Comparison of ENCODE assay signal across 19 mouse cellular contexts in the genomic region with DNA sequence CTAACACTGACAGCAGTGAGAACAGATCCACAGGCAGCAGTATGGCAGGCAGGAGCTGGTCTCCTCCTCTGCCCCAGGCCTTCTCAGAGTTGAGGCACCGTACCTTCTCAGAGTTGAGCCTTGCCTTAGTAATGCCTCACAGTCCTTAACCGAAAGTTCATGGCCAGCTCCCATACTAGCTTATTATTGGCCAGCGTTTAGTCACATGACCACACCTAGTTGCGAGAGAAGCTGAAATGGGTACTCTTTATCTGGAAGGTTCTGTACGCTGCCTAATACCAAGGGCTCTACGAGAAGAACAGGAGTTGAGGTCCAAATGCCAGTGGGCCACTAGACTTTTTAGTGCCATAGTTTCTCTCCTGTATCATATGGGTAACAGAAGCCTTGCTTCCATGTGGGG. TPM values are rescaled to one million over a fixed set of nuclear protein-coding genes. Genes with fewer than 3 reads are reported as not detected.
DNase-seq lines count a peak whose midpoint lies in the region; ATAC-seq and TF ChIP-seq lines count a peak whose summit lies in the region.
"Had no signal": no experiment of that assay in that cellular context is flagged by ENCODE, and none has a peak within 500 bp of the region (broad histone marks: within the 10 kb centered on the region; RNA-seq: fewer than 3 reads in every experiment).

No protein-coding gene starts in this region.

- H3K27me3 ChIP-seq in cerebellum, adult 2 months (ENCODE audit: control insufficient read depth, insufficient read depth, low read length), result no peaks in the 10 kb centered on the region
- H3K27me3 ChIP-seq in heart, postnatal 0 days (ENCODE audit: control insufficient read depth, insufficient read depth, low read length), result no peaks in the 10 kb centered on the region
- H3K27me3 ChIP-seq in liver, embryonic 15.5 days, result no peaks in the 10 kb centered on the region
- H3K27me3 ChIP-seq in G1E (ENCODE audit: insufficient read depth, low read length), result peaks cover 69% of the 10 kb centered on the region
- no peaks in the 10 kb centered on the region for H3K27me3 ChIP-seq in kidney, embryonic 16.5 days (ENCODE audit: insufficient read depth, low read length)
- H3K27me3 ChIP-seq: limb, embryonic 13.5 days; liver, embryonic 13.5 days; lung, embryonic 15.5 days; midbrain, embryonic 12.5 days; Patski had no signal

- no peak for DNase-seq in cerebellum, adult 2 months
- DNase-seq in cerebellum, adult 8-10 months, result no peak
- DNase-seq in heart, postnatal 0 days (ENCODE audit: low spot score), result no peak
- no peak for DNase-seq in heart, postnatal 14 days
- no peak for DNase-seq in liver
- no peak for DNase-seq in G1E (ENCODE audit: low spot score)
- DNase-seq: forebrain, postnatal 0 days; kidney, postnatal 14 days; liver, embryonic 13.5 days; thymus, postnatal 14 days had no signal

- intact Hi-C loops in heart, postnatal 14 days (cut with DNase I), result no loop called here

- 73% methylated on average over 6 of the region's 6 CpGs for WGBS in cerebellum, adult 2 months
- WGBS in heart, postnatal 0 days, result 91% methylated on average over 6 of the region's 6 CpGs
- 72% methylated on average over 6 of the region's 6 CpGs for WGBS in liver, embryonic 15.5 days (ENCODE audit: insufficient replicate concordance)
- WGBS in kidney, embryonic 16.5 days, result 93% methylated on average over 6 of the region's 6 CpGs

- no peak overlapping the region for H3K4me3 ChIP-seq in cerebellum, adult 2 months (replicated peaks; ENCODE audit: insufficient read depth, low read depth, low read length)
- H3K4me3 ChIP-seq in heart, postnatal 0 days (ENCODE audit: low read depth, low read length), result no peak overlapping the region
- no peak overlapping the region for H3K4me3 ChIP-seq in liver, embryonic 15.5 days (replicated peaks)
- no peak overlapping the region for H3K4me3 ChIP-seq in G1E (ENCODE audit: low read depth, low read length)
- H3K4me3 ChIP-seq in kidney, embryonic 16.5 days (ENCODE audit: low read length), result no peak overlapping the region
- H3K4me3 ChIP-seq: forebrain, embryonic 10.5 days; limb, embryonic 13.5 days; liver, embryonic 13.5 days; lung, embryonic 15.5 days; midbrain, embryonic 12.5 days had no signal

- 0 out of 2 replicates have a peak, but pooled peaks cover 7% of the 10 kb centered on the region for H3K36me3 ChIP-seq in heart, postnatal 0 days (replicated peaks; ENCODE audit: control insufficient read depth, insufficient read depth, low read length)
- peaks cover 90% of the 10 kb centered on the region for H3K36me3 ChIP-seq in liver, embryonic 15.5 days (replicated peaks)
- no peaks in the 10 kb centered on the region for H3K36me3 ChIP-seq in G1E (replicated peaks)
- H3K36me3 ChIP-seq in kidney, embryonic 16.5 days (ENCODE audit: insufficient read depth, low read length), result no peaks in the 10 kb centered on the region
- H3K36me3 ChIP-seq: forebrain, embryonic 10.5 days; limb, embryonic 13.5 days; lung, embryonic 15.5 days; midbrain, embryonic 12.5 days had no signal

- ATAC-seq in heart, postnatal 0 days (ENCODE audit: insufficient read depth, low read depth), result no peak
- ATAC-seq in liver, embryonic 15.5 days (ENCODE audit: insufficient read depth), result no peak
- peak; percentile 15; the same call in 1 of the 2 replicates for ATAC-seq in G1E (ENCODE audit: extremely low read depth, insufficient number of reproducible peaks, low FRiP score, poor library complexity, severe bottlenecking)
- no peak; the same call in 1 of the 2 replicates for ATAC-seq in kidney, embryonic 16.5 days (ENCODE audit: low FRiP score, low TSS enrichment)
- ATAC-seq: Patski had no signal

- no peaks in the 10 kb centered on the region for H3K9me3 ChIP-seq in heart, postnatal 0 days (replicated peaks; ENCODE audit: control insufficient read depth, low read length)
- H3K9me3 ChIP-seq in liver, embryonic 15.5 days (replicated peaks), result no peaks in the 10 kb centered on the region
- H3K9me3 ChIP-seq in G1E (replicated peaks), result no peaks in the 10 kb centered on the region
- no peaks in the 10 kb centered on the region for H3K9me3 ChIP-seq in kidney, embryonic 16.5 days (ENCODE audit: low read length)
- H3K9me3 ChIP-seq: forebrain, embryonic 10.5 days; limb, embryonic 13.5 days; liver, embryonic 13.5 days; lung, embryonic 15.5 days; midbrain, embryonic 12.5 days had no signal

- TF ChIP-seq EP300 in heart, postnatal 0 days (IDR thresholded peaks at IDR 0.05; ENCODE audit: low read depth), result no peak

- no peak for TF ChIP-seq POLR2A in cerebellum, adult 2 months (IDR thresholded peaks at IDR 0.05; ENCODE audit: borderline replicate concordance, insufficient read depth, low read length)

- H3K4me1 ChIP-seq in cerebellum, adult 2 months (ENCODE audit: control insufficient read depth, insufficient read depth, low read length), result peaks cover 62% of the 10 kb centered on the region
- H3K4me1 ChIP-seq in heart, postnatal 0 days (ENCODE audit: control insufficient read depth, insufficient read depth), result peaks cover 14% of the 10 kb centered on the region
- peaks cover 11% of the 10 kb centered on the region; the same call in 1 of the 2 replicates for H3K4me1 ChIP-seq in liver, embryonic 15.5 days (replicated peaks)
- peaks cover 20% of the 10 kb centered on the region for H3K4me1 ChIP-seq in G1E (ENCODE audit: insufficient read depth, low read depth, low read length)
- peaks cover 10% of the 10 kb centered on the region for H3K4me1 ChIP-seq in kidney, embryonic 16.5 days (ENCODE audit: insufficient read depth, low read length)
- H3K4me1 ChIP-seq: midbrain, embryonic 12.5 days had no signal

- no peak overlapping the region for H3K4me2 ChIP-seq in heart, postnatal 0 days (ENCODE audit: low read depth, low read length)
- H3K4me2 ChIP-seq in liver, embryonic 15.5 days, result no peak overlapping the region
- H3K4me2 ChIP-seq in kidney, embryonic 16.5 days (replicated peaks; ENCODE audit: low read depth, low read length), result no peak overlapping the region
- H3K4me2 ChIP-seq: heart, embryonic 11.5 days; limb, embryonic 13.5 days; liver, embryonic 13.5 days; lung, embryonic 15.5 days; midbrain, embryonic 12.5 days had no signal

- peak overlapping the region; percentile 43 for H3K27ac ChIP-seq in cerebellum, adult 2 months (ENCODE audit: insufficient read depth, low read length)
- H3K27ac ChIP-seq in heart, postnatal 0 days (ENCODE audit: low read depth), result no peak overlapping the region; the same call in 1 of the 2 replicates
- H3K27ac ChIP-seq in liver, embryonic 15.5 days (replicated peaks), result peak overlapping the region; percentile 19; the same call in 1 of the 2 replicates
- no peak overlapping the region for H3K27ac ChIP-seq in kidney, embryonic 16.5 days (ENCODE audit: low read length)
- H3K27ac ChIP-seq: forebrain, embryonic 10.5 days; limb, embryonic 13.5 days; liver, embryonic 13.5 days; midbrain, embryonic 12.5 days had no signal

- H3K9ac ChIP-seq in heart, postnatal 0 days (replicated peaks; ENCODE audit: low read depth, low read length), result no peak overlapping the region
- no peak overlapping the region for H3K9ac ChIP-seq in liver, embryonic 15.5 days
- H3K9ac ChIP-seq in kidney, embryonic 16.5 days (replicated peaks; ENCODE audit: low read length), result no peak overlapping the region
- H3K9ac ChIP-seq: forebrain, postnatal 0 days; limb, embryonic 13.5 days; liver, embryonic 13.5 days; lung, embryonic 15.5 days; midbrain, embryonic 12.5 days had no signal

- no peak for TF ChIP-seq CTCF in cerebellum, adult 2 months (IDR thresholded peaks at IDR 0.05; ENCODE audit: borderline replicate concordance, insufficient read depth, low read depth, low read length)
- TF ChIP-seq CTCF in heart, postnatal 0 days (IDR thresholded peaks at IDR 0.05; ENCODE audit: low read depth), result 0 out of 2 replicates have a peak, but pooled peaks have one; percentile 1
- TF ChIP-seq CTCF in G1E (IDR thresholded peaks at IDR 0.05; ENCODE audit: low read depth, low read length), result no peak

RNA-seq across cellular contexts. Expression of a gene that starts 20.5 kb away (rescaled TPM):
- 116 TPM in 2 replicates for polyA plus RNA-seq in cerebellum, adult 2 months (2012; rRNA removed)
- 63.9 and 88.0 TPM in 2 replicates for total RNA-seq in heart, postnatal 0 days (2014; rRNA removed; ENCODE audit: low replicate concordance)
- polyA plus RNA-seq in heart, postnatal 0 days (2015; fragmentation: Nextera tagmentation; extraction: Ambion mirVana), result 29.1 and 36.6 TPM in 2 replicates
- 10 to 100 TPM; 23.4 to 24.3 TPM for total RNA-seq in heart, postnatal 14 days (2021)
- polyA plus RNA-seq in liver, embryonic 15.5 days (2015; fragmentation: Nextera tagmentation; extraction: Ambion mirVana), result 57.7 and 66.9 TPM in 2 replicates
- total RNA-seq in G1E (2014; fragmentation: Nextera tagmentation) (9.6 and 17.5 TPM in 2 replicates), G1E (2017) (40.3 and 50.3 TPM in 2 replicates)
- 18.0 and 22.2 TPM in 2 replicates for polyA plus RNA-seq in G1E (2012)
- polyA plus RNA-seq in kidney, embryonic 16.5 days (2015; fragmentation: Nextera tagmentation; extraction: Ambion mirVana), result 43.9 and 44.6 TPM in 2 replicates

RNA-seq across cellular contexts. Expression of a gene that starts 53.5 kb away (rescaled TPM):
- 538 and 541 TPM in 2 replicates for polyA plus RNA-seq in cerebellum, adult 2 months (2012; rRNA removed)
- 90.9 and 101 TPM in 2 replicates for total RNA-seq in heart, postnatal 0 days (2014; rRNA removed; ENCODE audit: low replicate concordance)
- 60.3 and 60.8 TPM in 2 replicates for polyA plus RNA-seq in heart, postnatal 0 days (2015; fragmentation: Nextera tagmentation; extraction: Ambion mirVana)
- total RNA-seq in heart, postnatal 14 days (2021), result 10 to 100 TPM; 26.7 to 27.4 TPM
- polyA plus RNA-seq in liver, embryonic 15.5 days (2015; fragmentation: Nextera tagmentation; extraction: Ambion mirVana), result 1.7 and 1.8 TPM in 2 replicates
- not detected in 2 replicates for total RNA-seq in G1E (2014; fragmentation: Nextera tagmentation)
- total RNA-seq in G1E (2017), result 0.27 TPM in 1 of 2 replicates, not detected in the other
- polyA plus RNA-seq in G1E (2012), result 0.19 TPM in 1 of 2 replicates, not detected in the other
- polyA plus RNA-seq in kidney, embryonic 16.5 days (2015; fragmentation: Nextera tagmentation; extraction: Ambion mirVana), result 43.0 and 48.9 TPM in 2 replicates
- total RNA-seq: monocyte, adult 5-6 weeks had no signal

Comparison
In these comparisons a context has a peak if more than half of its experiments do, and no peak if none do; other contexts are left out.
1. H3K27ac ChIP-seq: peak in cerebellum, adult 2 months (single experiment) and liver, embryonic 15.5 days (single experiment); none in heart, postnatal 0 days (single experiment) and kidney, embryonic 16.5 days (single experiment).
2. RNA of a gene that starts 53.5 kb away (polyA plus RNA-seq): 538 to 541 TPM in cerebellum, adult 2 months, 60.3 to 60.8 TPM in heart, postnatal 0 days and 43.0 to 48.9 TPM in kidney, embryonic 16.5 days; 1.7 to 1.8 TPM in liver, embryonic 15.5 days and 0.19 TPM in G1E; every median in the first group is over 10 times any median in the second.